Mouse (Mus musculus): Measurements from ENCODE around the gene Ifngr2. TPM values are rescaled to one million over a fixed set of nuclear protein-coding genes. Genes with fewer than 3 reads are reported as not detected.

Gene Ifngr2
- polyA plus RNA-seq, 1 experiment from 2014 or later = 129 TPM

DNA sequence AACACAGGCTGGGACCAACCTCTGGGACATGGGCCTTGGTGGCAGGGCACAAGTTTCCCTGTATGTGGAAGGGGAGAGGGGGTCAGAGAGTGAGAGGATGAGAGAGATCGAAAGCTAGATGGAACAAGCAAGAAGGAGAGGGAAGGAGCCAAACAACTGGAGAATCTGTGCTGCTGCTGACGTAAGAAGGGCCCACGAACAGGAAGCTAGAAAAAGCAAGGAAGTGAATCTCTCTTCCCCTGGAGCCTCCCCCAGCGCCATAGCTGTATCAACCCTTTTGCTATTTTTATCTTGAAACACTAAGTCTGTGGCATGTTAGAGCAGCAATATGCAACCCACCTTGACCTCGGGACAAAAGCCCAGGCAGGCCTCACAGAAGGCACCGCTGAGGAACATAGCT lies 8.8 kb upstream of the Ifngr2 start:
- WGBS = 29% methylated on average over 6 of the region's 6 CpGs
- no peaks in the 10 kb centered on the region for H3K27me3 ChIP-seq
- no peak overlapping the region for H3K9ac ChIP-seq
- H3K9me3 ChIP-seq (replicated peaks) = no peaks in the 10 kb centered on the region
- H3K4me3 ChIP-seq = no peak overlapping the region
- H3K36me3 ChIP-seq = no peaks in the 10 kb centered on the region
- H3K27ac ChIP-seq = peak overlapping the region; percentile 77
- no peak overlapping the region for H3K4me2 ChIP-seq
- peaks cover 49% of the 10 kb centered on the region for H3K4me1 ChIP-seq (replicated peaks)
- ATAC-seq (replicated peaks; ENCODE audit: insufficient number of reproducible peaks, insufficient read depth, low FRiP score, low read depth) = no peak

DNA sequence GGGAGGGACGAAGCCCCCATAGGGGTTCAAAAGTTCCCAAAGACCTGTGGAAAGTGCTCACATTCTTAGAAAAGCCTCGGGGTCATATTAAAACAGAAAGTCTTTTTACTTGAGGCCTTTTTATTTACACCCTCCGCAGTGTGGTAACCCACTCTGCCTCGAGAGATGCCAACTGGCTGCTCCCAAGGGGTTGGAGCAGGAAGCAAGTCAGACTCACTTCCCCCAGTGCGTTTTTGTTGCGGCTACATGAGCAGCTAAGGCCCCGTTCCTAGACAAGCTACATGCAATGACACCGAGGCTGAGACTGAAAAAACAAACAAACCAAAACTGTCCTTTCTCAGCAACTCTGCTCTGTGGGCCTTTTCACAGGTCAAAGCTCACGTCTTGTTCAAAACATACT lies 8.4 kb upstream of the Ifngr2 start:
- peaks cover 44% of the 10 kb centered on the region for H3K4me1 ChIP-seq (replicated peaks)
- no peak overlapping the region for H3K4me3 ChIP-seq
- H3K27me3 ChIP-seq = no peaks in the 10 kb centered on the region
- peak overlapping the region; percentile 77 for H3K27ac ChIP-seq
- no peaks in the 10 kb centered on the region for H3K9me3 ChIP-seq (replicated peaks)
- no peak for ATAC-seq (replicated peaks; ENCODE audit: insufficient number of reproducible peaks, insufficient read depth, low FRiP score, low read depth)
- no peak overlapping the region for H3K9ac ChIP-seq
- H3K4me2 ChIP-seq = no peak overlapping the region
- H3K36me3 ChIP-seq = no peaks in the 10 kb centered on the region
- 50% methylated on average over 9 of the region's 9 CpGs for WGBS

DNA sequence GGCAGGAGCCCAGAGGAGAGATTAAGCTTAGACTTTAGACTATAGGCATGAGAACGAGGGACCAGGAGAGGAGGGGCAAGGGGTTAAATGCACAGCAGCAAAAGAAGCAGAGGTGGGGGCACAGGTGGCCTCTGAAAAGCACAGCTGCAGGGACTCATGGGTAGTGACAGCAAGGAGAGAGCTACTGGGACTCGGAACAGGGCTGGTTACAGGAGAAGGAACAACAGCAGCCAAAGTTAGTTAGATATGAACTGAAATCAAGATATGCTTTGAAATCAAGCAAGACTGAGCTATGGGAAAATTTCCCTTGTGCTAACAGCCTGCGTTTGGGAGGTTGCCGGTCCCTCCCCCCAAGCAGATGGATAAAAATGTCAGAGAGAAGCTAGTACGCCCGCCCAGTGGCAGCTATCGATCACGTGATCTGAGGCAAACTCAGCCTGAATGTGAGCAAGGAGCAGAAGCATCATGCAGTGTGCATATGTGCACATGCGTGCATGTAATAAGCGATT lies 5.2 kb upstream of the Ifngr2 start:
- Histone ChIP-seq H3K9ac (0 out of 2 replicates have a peak overlapping the region, but pooled peaks have one; percentile 2), H3K9me3 (replicated peaks) (no peaks in the 10 kb centered on the region), H3K4me2 (peak overlapping the region; percentile 38), H3K27me3 (no peaks in the 10 kb centered on the region), H3K4me3 (0 out of 2 replicates have a peak overlapping the region, but pooled peaks have one; percentile 2), H3K36me3 (no peaks in the 10 kb centered on the region), H3K4me1 (replicated peaks) (peaks cover 44% of the 10 kb centered on the region), H3K27ac (peak overlapping the region; percentile 59)
- no peak for ATAC-seq (replicated peaks; ENCODE audit: insufficient number of reproducible peaks, insufficient read depth, low FRiP score, low read depth)
- WGBS = 37% methylated on average over 10 of the region's 10 CpGs

DNA sequence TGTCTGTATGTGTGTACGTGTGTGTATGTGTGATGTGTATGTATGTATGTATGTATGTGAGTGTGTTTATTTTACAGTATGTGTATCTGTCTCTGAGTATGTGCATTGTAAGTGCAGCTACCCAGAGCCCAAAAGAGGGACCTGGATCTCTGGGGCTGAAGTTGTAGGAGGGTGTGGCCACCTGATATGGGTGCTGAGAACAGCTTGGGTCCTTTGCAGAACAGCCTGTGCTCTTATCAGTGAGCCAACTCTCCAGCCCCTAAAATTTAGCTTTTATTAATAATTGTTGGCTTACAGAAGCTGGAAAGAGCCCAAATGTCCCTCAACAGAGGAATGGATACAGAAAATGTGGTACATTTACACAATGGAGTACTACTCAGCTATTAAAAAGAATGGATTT lies 3.3 kb upstream of the Ifngr2 start:
- 95% methylated on average over 1 of the region's 1 CpGs for WGBS
- H3K4me1 ChIP-seq (replicated peaks) = peaks cover 41% of the 10 kb centered on the region
- H3K9me3 ChIP-seq (replicated peaks) = no peaks in the 10 kb centered on the region
- no peaks in the 10 kb centered on the region for H3K27me3 ChIP-seq
- H3K4me2 ChIP-seq = no peak overlapping the region
- no peaks in the 10 kb centered on the region for H3K36me3 ChIP-seq
- no peak overlapping the region for H3K27ac ChIP-seq
- ATAC-seq (replicated peaks; ENCODE audit: insufficient number of reproducible peaks, insufficient read depth, low FRiP score, low read depth) = no peak
- no peak overlapping the region for H3K4me3 ChIP-seq
- no peak overlapping the region for H3K9ac ChIP-seq

DNA sequence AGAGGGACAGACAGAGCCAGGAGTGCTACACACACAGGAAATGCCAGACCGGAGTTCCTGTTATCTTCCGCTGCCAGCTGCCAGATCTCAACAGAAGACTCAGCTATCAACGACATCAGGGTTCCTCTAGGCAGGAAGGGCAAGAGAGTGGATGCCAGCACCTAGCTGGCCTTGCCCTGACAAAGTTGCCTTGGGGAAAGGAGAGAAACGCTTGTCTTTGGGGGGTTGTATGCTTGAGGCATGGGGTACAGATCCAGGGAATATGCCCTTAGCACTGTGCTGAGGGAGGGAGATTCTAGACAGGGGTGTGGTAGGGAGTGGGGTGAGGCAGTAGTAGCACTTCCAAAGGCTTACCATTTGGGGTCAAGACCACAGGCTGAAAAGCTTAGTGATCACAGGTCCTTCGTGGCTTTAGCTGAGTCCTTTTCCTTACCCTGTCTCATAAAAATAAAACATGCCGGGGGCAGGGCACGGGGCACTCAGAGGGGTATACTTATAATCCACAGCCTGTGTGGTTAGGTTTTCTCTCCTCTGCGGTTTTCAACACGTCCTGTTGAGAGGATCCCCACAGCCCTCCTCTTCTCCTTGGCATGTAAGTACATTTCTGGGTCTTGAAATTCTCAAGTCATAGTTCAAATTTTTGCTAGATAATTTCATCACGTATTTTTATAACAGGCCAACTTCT lies 1.1 kb upstream of the Ifngr2 start:
- Histone ChIP-seq H3K4me2 (peak overlapping the region; percentile 79), H3K4me3 (no peak overlapping the region; the same call in 1 of the 2 replicates), H3K27me3 (no peaks in the 10 kb centered on the region), H3K9me3 (replicated peaks) (no peaks in the 10 kb centered on the region), H3K9ac (no peak overlapping the region), H3K4me1 (replicated peaks) (peaks cover 51% of the 10 kb centered on the region), H3K36me3 (no peaks in the 10 kb centered on the region), H3K27ac (peak overlapping the region; percentile 95)
- 34% methylated on average over 10 of the region's 10 CpGs for WGBS
- ATAC-seq (replicated peaks; ENCODE audit: insufficient number of reproducible peaks, insufficient read depth, low FRiP score, low read depth) = no peak

DNA sequence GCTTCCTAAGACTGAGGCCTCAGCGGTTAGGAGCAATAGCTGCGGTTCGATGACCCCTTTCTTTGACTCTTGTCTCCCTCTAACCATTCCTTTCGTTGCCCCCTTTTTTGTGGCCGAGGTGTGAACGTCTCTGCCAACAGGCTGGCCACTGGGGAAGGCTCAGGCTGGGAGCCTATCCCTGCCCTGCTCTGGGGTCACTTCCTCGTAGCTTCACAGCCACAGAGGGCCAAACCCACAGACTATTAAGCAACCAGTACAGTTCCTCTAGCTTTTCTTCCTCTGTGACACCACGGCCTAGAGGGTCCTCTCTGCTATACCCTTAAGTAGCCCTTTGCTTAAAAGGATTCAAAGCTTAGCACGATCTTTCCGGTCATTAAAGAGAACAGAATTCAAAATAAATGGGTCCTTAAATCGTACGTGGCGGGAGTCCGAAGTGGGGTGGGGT lies 459 bp upstream of the Ifngr2 start:
- ATAC-seq (replicated peaks; ENCODE audit: insufficient number of reproducible peaks, insufficient read depth, low FRiP score, low read depth) = 0 out of 2 replicates have a peak, but pooled peaks have one; percentile 20
- Histone ChIP-seq H3K4me2 (peak overlapping the region; percentile 79), H3K27me3 (no peaks in the 10 kb centered on the region), H3K9ac (peak overlapping the region; percentile 100), H3K4me3 (peak overlapping the region; percentile 99), H3K4me1 (replicated peaks) (peaks cover 54% of the 10 kb centered on the region), H3K27ac (peak overlapping the region; percentile 95), H3K9me3 (replicated peaks) (no peaks in the 10 kb centered on the region), H3K36me3 (no peaks in the 10 kb centered on the region)
- 13% methylated on average over 14 of the region's 14 CpGs for WGBS

DNA sequence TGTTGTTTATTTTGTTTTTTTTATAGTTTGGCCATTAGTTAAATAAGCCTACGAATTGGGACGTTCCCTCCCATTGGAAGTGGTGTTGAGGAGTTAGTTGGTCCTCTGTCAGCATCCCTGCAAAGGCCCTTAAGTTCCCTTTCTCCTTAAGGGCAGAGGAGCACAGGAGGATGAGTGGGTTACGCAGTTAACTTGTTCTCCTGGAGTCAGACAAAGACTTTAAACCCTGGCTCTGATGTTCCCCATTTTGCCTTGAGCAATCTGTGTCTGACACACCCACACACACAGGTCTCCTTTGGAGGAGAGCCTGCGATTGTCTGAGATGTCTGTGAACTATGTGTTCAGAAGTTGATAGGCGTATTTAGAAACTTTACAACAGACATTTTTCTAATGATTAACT lies 1.1 kb downstream of the Ifngr2 start:
- Histone ChIP-seq H3K9me3 (replicated peaks) (no peaks in the 10 kb centered on the region), H3K27me3 (no peaks in the 10 kb centered on the region), H3K36me3 (no peaks in the 10 kb centered on the region), H3K4me3 (peak overlapping the region; percentile 99), H3K4me2 (peak overlapping the region; percentile 79), H3K27ac (peak overlapping the region; percentile 95), H3K4me1 (replicated peaks) (peaks cover 60% of the 10 kb centered on the region), H3K9ac (peak overlapping the region; percentile 100)
- WGBS = 22% methylated on average over 5 of the region's 5 CpGs
- no peak for ATAC-seq (replicated peaks; ENCODE audit: insufficient number of reproducible peaks, insufficient read depth, low FRiP score, low read depth)

DNA sequence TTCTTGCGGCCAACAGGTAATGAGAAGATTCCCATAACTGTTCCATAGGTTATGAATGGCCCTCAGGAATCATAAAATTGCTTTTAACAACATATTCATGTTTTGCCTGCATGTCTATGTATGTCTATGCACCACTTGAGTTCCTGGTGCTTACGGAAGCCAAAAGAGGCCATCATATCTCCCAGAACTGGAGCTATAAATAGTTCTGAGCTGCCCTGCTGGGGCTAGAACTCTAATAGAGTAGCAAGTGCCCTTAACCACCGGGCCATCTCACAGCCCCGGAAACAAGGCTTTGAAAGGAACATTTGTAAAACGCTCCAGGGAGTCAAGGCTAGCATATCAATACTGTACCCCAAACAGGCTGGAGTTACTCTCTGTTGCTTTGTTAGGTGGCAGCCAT lies 1.7 kb downstream of the Ifngr2 start:
- H3K4me1 ChIP-seq (replicated peaks) = peaks cover 66% of the 10 kb centered on the region
- peak overlapping the region; percentile 95 for H3K27ac ChIP-seq
- no peaks in the 10 kb centered on the region for H3K36me3 ChIP-seq
- peak overlapping the region; percentile 99 for H3K4me3 ChIP-seq
- peak overlapping the region; percentile 52 for H3K9ac ChIP-seq
- WGBS = 22% methylated on average over 5 of the region's 5 CpGs
- H3K27me3 ChIP-seq = no peaks in the 10 kb centered on the region
- H3K9me3 ChIP-seq (replicated peaks) = no peaks in the 10 kb centered on the region
- H3K4me2 ChIP-seq = peak overlapping the region; percentile 79
- ATAC-seq (replicated peaks; ENCODE audit: insufficient number of reproducible peaks, insufficient read depth, low FRiP score, low read depth) = no peak

DNA sequence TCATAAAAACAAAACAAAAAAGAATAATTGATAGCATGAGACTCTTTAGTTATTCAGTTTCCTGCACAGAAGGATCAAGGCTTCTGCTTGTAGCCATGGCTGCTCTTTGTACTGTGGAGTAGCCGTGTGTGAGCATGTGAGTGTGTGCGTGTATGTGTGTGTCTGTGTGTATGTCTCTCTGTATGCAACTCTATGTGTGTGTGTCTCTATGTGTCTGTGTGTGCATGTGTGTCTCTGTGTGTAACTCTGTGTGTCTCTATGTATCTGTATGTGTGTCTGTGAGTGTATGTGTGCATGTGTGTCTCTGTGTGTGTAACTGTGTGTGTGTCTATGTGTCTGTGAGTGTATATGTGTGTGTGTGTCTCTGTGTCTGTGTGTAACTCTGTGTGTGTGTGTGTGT lies 2.1 kb downstream of the Ifngr2 start:
- no peaks in the 10 kb centered on the region for H3K27me3 ChIP-seq
- peaks cover 70% of the 10 kb centered on the region for H3K4me1 ChIP-seq (replicated peaks)
- no peaks in the 10 kb centered on the region for H3K9me3 ChIP-seq (replicated peaks)
- ATAC-seq (replicated peaks; ENCODE audit: insufficient number of reproducible peaks, insufficient read depth, low FRiP score, low read depth) = no peak
- WGBS = 51% methylated on average over 2 of the region's 2 CpGs
- peak overlapping the region; percentile 52 for H3K9ac ChIP-seq
- H3K4me3 ChIP-seq = peak overlapping the region; percentile 99
- H3K4me2 ChIP-seq = peak overlapping the region; percentile 79
- no peaks in the 10 kb centered on the region for H3K36me3 ChIP-seq
- H3K27ac ChIP-seq = peak overlapping the region; percentile 95

DNA sequence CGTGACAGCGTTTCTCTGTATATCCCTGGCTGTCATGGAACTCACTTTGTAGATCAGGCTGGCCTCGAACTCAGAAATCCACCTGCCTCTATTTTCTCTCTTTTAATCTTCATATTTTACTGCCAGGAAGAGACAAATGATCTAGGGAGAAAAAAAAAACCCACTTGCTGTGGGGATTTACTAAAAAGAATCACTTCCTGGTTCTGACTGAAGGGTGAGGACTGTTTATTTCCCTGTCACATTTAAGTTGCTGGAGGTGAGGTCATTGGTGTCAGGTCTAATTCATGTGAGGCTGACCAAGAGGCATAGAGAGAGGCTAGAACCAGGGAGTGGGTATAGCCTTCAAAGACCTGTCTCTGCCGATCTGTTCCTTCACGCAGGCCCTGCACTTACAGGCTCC lies 2.7 kb downstream of the Ifngr2 start:
- Histone ChIP-seq H3K36me3 (no peaks in the 10 kb centered on the region), H3K9ac (0 out of 2 replicates have a peak overlapping the region, but pooled peaks have one; percentile 6), H3K27ac (peak overlapping the region; percentile 95), H3K4me2 (peak overlapping the region; percentile 79), H3K27me3 (no peaks in the 10 kb centered on the region), H3K4me1 (replicated peaks) (peaks cover 77% of the 10 kb centered on the region), H3K9me3 (replicated peaks) (no peaks in the 10 kb centered on the region), H3K4me3 (peak overlapping the region; percentile 99)
- ATAC-seq (replicated peaks; ENCODE audit: insufficient number of reproducible peaks, insufficient read depth, low FRiP score, low read depth) = no peak
- WGBS = 57% methylated on average over 5 of the region's 5 CpGs

DNA sequence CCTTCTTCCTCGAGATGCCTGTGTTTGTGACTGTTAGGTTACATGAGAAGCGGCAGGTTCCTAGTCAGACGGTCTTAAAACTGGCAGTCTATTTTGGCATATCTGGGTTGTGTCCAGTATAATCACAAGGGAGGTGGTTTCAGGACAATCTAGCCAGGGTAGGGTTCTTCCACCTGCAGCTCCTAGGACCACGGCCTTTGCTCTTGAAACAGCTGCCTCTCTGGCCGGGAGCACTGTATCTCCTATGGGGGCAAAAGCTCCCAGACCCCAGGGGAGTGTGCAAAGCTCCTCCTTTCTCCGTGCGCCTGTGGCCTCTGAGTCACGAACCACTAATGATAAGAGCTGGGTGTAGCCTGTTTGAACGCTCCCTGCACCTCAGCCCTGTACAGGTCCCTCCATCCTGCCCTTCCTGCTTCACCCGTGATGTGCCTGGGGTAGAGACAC lies 4.2 kb downstream of the Ifngr2 start:
- H3K9ac ChIP-seq = peak overlapping the region; percentile 27

More for the DNA sequence above, 4.2 kb downstream of the Ifngr2 start:
- Histone ChIP-seq H3K27ac (peak overlapping the region; percentile 63), H3K4me1 (replicated peaks) (peaks cover 73% of the 10 kb centered on the region), H3K4me2 (peak overlapping the region; percentile 34), H3K4me3 (no peak overlapping the region), H3K27me3 (no peaks in the 10 kb centered on the region), H3K36me3 (peaks cover 13% of the 10 kb centered on the region; the same call in 1 of the 2 replicates), H3K9me3 (replicated peaks) (no peaks in the 10 kb centered on the region)
- no peak for ATAC-seq (replicated peaks; ENCODE audit: insufficient number of reproducible peaks, insufficient read depth, low FRiP score, low read depth)
- 18% methylated on average over 10 of the region's 10 CpGs for WGBS
